Mouse (Mus musculus) gastrocnemius, postnatal 10 days (tissue): ENCODE measurements around the gene Hook1. TPM values are rescaled to one million over a fixed set of nuclear protein-coding genes. Genes with fewer than 3 reads are reported as not detected.
"Not testable (repeated sequence)": the region's sequence is repeated elsewhere in the genome, so short reads cannot be mapped to it uniquely, and the experiment has no call there.

Experiments
- DNase-seq: peaks from one replicate; pipeline ENCODE4 v3.0.0; 2021; ENCODE audit warnings: mixed read lengths
- long read RNA-seq, 2 experiments: library from polyadenylated mRNA; stranded (forward); transcript quantifications; one replicate each; pipeline ENCODE4 v2.0.0; 2021
- total RNA-seq, 2 experiments: library from RNA; stranded (reverse); gene quantifications; 2 replicates each; pipeline ENCODE4 v1.2.3; 2021

Gene Hook1
- total RNA-seq, result 1 to 10 TPM; 5.6 to 8.2 TPM
- long read RNA-seq, experiment 1, full-length matches to known transcripts, result 5 of 9 reads
- long read RNA-seq, experiment 1, partial matches to known transcripts, result 1 of 9 reads
- long read RNA-seq, experiment 1, other reads (novel, unspliced or antisense), result 3 of 9 reads
- long read RNA-seq, experiment 2, full-length matches to known transcripts, result 1 of 3 reads
- long read RNA-seq, experiment 2, partial matches to known transcripts, result 0 of 3 reads
- long read RNA-seq, experiment 2, other reads (novel, unspliced or antisense), result 2 of 3 reads

DNA sequence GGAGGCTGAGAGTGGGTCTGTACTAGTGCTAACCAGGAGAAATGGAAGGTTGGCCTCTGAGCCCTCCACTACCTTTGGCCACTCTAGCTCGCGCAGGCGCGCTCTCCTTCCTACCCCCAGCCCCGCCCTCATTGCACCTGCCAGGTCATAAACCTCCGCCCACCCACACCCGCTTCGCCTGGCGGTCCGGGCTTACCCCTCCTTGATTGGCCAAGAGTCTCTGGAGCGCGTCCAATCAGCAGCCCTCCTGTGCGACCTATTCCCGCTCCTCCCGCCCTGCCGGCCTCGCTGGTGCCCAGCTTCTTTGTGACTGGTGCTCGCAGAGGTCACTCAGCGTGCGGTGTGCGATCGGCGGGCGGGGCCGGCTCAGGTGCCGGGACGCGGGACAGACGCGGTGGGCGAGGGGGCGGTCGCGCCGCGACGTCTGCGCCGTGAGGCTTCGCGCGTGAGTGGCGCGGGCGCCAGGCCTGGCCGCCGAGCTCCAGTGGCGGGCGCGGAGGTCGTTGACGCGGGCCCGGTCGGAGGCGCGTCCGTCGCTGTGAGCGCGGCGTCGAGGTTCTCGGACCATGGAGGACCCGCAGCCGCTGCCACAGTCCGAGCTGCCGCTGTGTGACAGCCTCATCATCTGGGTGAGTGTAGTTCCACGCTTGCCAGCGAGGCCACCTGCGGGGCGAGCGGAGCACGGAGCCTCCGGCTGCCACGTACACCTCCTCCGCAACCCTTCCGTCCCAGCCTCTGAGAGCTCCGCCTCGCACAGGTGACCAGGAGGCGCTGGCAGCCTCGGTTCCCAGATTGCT is at the start of gene Hook1:
TSS of gene Hook1 (plus strand) at position 313 of the 797 bp plus-strand sequence.
- peak; percentile 78 for DNase-seq

DNA sequence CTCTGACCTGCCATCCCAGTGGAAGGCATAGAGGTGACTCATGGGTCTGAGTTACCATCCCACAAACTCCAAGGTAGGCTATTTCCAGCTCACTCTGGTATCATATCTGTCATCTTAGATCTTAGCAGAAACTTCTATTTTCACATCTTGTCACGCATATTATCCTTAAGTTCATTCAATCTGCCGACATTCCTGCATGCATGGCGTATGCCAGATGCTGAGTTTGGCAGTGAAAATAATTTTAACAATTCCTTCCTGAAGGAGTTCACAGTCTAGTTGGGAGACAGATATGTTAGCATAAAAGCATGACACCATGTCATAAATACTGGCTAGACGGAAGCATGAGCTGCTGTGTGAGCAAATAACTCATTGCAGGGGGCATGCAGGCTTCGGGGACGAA is 49.3 kb upstream of the Hook1 start:
- no peak for DNase-seq

DNA sequence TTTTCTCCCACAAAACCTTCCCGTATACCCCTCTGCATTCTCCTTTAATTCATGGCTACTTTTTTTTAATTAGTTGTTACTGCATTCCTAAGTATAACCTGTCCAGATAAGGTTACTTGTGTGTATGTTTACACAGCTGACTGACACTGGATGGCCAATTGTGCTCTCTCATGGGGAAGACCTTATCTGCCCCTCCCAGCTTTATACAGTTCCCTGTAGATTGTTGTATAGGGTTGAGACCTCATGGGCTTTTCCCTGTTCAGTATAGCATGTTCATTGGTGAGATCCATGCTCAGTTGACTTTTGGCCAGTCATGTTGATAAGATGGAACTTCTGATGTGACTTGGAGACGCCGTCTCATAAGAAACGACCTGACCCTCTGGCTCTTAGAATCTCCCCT is 46.6 kb upstream of the Hook1 start:
- no peak for DNase-seq

DNA sequence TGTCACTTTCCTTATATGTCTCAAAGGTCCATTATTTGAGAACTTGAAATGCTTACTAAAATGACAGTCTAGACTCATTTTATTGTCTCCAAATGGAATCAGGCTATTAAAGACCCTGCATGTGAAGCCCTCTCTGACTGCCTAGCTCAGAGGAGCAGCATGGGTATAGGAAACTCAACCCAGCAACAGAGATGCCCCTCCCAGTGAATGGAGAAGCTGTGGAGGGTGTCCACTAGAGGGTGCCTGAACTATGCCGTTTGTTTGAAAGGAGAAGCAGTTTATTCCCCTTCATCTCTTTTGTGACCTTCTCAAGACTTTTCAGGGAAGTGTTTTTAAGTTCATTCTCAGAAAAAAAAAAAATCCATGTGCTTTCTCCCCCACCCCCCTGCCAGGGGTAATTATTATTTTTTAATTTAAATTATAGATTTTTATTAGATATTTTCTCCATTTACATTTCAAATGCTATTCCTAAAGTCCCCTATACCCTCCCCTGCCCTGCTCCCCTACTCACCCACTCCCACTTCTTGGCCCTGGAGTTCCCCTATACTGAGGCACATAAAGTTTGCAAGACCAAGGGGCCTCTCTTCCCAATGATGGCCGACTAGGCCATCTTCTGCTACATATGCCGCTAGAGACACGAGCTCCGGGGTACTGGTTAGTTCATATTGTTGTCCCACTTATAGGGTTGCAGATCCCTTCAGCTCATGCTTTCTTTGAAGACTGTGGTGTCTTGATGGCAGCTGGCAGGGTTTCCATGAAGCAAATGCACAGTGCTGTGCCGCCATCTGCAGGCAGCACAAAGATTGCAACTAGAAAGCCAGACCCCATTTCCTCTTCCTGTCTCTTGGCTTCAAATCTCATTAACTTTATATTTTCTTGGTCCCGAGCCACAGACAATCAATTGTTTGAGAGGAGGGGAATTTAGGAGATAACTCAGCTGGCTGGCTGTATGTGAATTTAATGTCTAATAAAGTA is 42.5 kb upstream of the Hook1 start:
- DNase-seq, result peak; percentile 78

DNA sequence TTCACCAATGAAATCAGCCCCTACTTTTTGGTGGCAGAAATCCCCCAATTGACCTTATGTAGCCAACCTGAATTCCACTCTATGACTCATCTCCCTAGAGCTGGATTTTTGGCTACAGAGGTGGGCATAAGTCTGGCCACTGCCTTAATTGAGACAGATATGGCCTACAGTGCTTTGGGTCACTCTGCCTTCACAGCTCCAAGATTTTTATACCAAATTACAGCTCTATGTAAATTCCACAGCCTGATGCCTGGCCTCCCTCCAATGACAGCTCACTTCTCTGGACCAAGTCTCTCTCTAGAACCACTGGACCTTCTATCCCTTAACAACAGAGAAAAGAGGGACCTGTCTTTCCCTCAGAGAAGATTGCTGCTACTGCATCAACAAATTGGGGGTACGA is 38.2 kb upstream of the Hook1 start:
- no peak for DNase-seq

DNA sequence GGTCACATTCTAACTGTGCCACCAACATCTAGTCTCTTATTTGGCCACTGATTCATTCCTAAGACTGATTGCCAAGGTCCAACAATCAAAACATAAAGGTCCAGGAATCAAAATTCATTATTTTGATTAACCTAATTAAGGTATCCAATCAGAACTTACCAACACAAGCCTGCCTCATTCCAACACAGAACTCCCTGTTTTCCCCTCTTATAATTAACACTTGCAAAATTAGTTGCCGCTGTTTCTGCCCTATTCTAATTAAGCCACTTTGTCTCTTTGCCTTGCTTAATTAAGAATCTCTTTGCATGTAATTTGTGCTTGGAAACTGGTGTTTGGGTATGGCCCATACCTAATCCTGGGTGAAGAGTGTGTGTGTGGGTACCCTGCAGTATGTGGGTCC is 37.1 kb upstream of the Hook1 start:
- no peak for DNase-seq

DNA sequence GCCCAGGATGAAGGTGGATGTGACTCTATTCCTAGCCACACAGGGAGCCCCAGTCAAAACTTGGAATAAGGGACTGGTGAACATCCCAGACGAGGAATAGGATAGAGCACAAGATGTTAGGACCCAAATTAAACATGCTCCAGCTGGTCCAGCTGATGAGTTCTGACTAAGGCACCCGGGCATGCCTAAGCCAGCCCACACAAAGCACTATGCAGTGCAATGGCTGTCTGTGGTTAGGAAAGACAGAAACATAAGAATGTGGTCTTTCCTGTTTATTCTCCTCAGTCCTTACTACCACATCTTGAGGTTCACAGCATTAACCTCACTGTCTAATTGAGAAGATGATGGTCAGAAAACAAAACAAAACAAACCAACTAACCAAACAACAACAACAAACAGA is 35.7 kb upstream of the Hook1 start:
- DNase-seq, result no peak

DNA sequence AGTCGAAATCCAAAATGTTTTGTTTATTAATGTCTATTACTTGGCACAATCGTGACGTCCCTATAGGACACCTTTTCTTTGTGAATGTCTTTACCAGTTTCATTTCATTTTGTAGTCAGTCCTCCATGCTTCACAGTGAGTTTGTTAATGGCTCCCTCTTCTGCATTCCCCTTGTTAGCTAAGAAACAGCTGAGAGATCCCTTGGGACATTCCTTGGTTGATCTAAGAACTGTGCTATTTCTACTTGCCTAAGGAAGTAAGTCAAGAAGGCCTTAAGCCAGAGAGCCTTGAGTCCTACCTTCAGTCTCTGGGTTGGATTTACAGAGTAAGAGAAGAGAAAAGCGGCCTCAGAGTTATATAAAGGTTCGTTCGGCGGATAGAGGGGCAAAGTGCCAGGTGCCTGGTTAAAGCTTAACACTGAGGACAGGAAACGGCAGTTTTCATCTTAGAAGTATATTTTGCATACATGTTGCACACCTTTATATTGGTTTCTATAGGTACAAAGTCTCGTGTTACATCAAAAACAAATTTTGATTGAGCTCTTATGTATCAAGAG is 33.2 kb upstream of the Hook1 start:
- DNase-seq, result no peak

DNA sequence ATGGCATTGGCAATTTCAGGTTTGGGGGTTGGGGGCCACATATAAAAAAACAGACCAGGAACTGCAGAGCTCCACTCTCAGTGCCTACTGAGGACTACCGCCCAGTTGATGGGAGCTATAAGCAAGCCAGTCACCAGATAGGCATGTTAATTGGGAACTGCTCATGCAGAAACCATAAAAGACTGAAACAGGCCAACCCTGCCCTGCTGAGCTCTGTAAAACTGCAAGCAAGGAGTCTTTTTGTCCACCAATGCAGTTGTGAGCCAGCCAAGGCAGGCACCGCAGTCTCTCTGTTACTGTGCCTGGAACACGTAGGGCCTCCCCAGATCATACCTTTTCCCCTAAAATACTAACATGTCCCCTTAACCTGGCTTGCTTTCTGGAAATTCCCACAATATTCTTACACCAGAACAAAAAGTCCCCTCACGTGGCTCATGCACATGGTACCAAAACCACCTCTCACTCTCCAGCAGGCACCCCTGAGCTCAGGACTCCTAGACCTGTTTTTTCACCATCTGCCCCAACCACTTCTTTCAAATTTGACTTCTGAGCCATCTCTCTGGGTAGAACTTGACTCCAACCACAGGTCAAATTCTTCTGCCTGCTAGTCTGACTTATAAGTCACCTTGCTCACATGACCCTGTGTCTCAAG is 32.5 kb upstream of the Hook1 start:
- DNase-seq, result no peak

DNA sequence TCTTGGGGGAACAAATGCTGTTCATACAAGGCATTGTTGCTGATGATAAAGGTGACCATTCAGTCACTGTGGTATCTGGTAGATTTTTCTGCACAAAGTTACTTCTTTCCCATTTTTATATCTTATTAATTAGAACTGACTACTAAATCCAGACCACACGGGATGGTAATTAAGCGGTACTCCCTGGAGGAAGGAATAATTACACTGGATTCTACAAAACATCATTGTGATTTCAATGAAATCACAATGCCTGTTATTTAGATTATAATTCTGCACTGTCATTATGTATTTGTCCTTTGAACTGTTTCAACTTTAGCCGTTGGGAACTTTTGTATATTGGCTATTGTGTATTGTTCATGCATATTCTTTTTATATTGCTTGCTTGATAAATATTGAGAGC is 28.3 kb upstream of the Hook1 start:
- DNase-seq, result no peak

DNA sequence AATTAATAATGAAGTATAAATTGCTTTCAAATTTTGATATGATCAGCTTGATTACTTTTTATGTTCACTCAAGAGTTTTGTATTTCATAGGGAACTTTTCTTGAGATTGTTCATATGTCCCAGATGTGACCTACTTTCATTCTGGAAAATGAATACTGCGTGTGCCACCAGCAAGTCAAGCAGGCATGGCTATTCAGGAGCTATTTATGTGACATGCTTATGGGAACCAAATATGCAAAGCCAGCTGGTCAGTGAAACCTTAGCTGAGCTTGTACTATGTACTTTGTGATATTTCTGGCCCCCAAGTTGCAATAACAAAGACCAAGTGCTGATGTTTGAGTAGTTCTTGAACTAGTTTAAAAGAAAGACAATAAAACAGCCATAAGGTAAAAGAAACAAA is 19.1 kb upstream of the Hook1 start:
- no peak for DNase-seq

DNA sequence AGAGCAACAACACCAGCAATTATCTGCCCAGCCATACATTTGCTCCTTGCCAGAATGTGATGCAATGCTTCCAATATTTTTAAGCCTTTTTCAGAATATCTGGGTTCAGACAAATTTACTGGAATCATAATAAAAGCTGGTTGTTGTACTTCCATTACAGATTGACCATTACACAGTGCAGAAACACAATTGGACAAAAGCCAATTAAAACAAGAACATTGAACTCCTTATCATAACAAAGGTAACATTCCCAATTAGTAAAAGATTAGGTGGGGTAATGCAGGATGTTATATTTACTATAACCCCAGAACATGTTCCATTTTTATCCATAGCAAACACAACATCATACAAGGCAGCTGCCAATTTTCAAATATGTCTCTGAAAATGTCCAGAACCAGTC is 13.7 kb upstream of the Hook1 start:
- no peak for DNase-seq

DNA sequence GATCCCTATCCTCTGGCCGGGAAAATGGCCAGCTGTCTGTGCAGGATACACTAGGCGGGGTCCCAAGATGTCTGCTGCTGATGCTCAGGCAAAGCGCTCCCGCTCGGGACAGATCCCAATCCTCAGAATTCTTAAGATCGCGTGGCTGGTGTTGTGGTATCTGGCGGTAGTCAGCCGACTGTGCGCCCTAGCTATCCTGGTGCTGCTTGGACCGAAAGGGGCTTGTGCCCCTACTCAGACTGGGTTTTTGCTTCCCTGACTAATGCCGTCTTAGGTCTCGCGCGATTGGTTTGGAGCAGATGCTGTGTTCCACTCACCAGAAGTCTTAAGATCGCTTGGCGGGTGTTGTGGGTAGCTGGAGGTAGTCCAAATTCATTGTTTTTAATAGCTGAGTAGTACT is 15.2 kb downstream of the Hook1 start:
- not testable (repeated sequence) for DNase-seq

DNA sequence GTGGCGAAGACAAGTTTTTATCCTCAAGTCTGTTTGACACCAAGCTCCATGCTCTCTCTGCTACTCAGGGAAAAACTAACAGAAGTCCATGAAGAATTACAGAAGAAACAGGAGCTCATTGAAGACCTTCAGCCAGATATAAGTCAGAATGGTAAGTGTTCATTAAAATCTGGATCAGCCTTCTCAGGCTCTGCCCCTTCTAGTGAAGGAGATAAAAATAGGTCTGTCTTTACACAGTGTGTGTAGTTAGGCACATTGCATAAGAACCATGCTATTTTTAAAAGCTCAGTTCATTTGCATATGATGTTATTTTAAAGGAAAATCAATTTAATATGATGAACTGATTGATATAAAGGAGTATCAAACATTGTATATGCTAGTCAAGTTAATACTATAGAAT is 49.8 kb downstream of the Hook1 start:
- DNase-seq, result no peak

DNA sequence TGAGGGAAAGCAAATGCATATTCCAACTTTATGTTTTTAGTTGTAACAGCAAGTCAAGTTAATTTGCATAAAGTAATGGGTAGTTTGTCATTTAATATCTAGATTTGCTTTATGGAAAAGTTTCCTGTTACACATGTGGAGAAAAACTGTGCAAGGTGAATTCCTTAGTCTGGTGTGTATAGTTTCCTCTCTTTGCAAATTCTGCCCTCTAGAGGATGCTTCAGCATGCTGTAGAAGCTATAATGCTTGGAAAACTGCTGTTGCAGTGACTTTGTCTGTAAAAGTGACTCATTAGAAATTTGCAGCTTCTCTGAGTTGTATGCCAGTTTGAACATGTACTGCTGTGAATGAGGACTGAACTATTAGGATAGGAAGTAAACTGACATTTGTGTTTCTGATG is 55.8 kb downstream of the Hook1 start:
- DNase-seq, result no peak

DNA sequence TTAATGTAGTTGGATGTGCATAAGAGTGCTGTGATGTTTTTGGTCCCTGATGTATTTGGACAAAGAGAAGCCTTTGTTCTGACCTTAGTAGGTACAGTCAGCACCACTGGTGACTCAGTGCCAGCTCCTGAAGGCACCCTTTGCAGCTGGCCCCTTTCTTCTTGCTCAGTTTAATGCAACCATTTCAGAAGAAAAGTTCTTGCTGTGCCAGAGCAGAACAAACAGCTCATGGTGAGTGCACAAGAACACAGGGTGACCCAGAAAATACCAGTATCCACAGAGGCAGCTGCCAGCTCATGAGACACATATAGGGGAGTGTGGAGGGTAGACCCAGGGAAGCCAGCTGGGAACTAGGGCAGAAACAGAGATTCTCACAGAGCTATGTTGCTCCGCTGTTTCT is 61.4 kb downstream of the Hook1 start:
- no peak for DNase-seq

DNA sequence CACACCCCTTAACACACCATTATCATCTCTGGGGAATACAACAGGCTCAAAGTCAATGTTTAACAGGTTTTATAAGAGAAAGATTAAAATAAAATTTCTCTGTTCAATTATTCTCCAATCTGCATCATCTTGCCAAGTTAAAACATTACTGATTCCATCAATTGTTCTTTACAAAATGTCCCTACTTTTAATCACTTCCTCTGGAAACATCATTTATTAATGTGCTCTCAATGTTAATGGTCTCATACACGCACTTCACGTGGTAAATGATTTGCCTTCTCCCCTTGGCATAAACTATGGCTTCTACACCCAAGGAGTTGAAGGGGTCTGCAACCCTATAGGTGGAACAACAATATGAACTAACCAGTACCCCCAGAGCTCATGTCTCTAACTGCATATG is 93.1 kb downstream of the Hook1 start:
- DNase-seq, result no peak

DNA sequence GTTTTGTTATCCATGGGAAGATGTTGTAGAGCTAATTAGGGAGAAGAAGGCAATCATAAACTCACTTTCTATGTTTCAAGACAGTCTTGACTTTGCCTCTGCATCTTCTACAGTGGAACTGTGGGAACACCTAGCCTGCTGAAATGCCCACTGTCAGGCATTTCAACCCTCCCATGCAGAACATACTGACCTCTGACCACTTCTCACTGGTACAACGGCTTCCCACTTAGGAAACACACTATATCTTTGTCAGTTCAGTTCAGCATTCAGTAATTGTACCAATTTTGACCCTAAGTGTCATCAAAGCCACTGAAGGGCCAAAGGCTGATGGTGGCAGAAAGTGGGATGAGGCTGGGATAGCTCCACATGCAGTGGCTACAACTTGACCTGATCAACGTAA is 95.0 kb downstream of the Hook1 start:
- no peak for DNase-seq
